Mouse (Mus musculus) adrenal gland, adult 8-10 months (tissue): ENCODE data around the gene Chmp6. TPM values are rescaled to one million over a fixed set of nuclear protein-coding genes. Genes with fewer than 3 reads are reported as not detected.

Experiments used
- DNase-seq: peaks from one replicate; pipeline ENCODE4 v3.0.0; 2022
- total RNA-seq, 4 experiments: library from RNA; stranded (reverse); gene quantifications; 2 replicates each; pipeline ENCODE4 v1.2.4; 2022

Gene Chmp6
- total RNA-seq, 4 experiments from 2014 or later = 36.1 to 46.8 (median 45.7) TPM

- no peak for DNase-seq
Measured at GRCm38 (mm10) chr11:119937772-119938502, 24.7 kb downstream of the Chmp6 start.

GRCm38 (mm10) chr11:119939073-119939710 lies 26.0 kb downstream of the Chmp6 start:
- no peak for DNase-seq

DNA sequence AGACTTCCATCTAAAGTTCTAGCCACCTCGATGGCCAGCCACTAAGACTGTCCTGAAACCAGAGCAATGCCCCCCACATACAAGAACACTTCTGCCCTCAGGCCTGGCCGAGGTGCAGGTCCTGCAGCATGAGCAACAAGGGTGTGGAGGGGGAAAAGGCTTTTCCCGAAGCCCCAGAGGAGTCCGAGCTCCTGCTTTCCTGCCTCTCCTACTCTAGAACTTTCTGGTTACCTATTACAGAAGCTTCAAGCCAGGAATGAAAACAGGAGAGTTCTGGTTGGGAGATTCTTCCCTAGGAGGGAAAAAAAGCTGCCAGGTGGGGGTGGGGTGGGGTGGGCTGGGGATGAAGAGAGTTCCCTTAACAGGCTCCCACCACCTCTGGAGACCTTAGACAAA lies 26.5 kb downstream of the Chmp6 start:
- no peak for DNase-seq

GRCm38 (mm10) chr11:119940142-119940541 lies 26.9 kb downstream of the Chmp6 start:
- DNase-seq = no peak

DNA sequence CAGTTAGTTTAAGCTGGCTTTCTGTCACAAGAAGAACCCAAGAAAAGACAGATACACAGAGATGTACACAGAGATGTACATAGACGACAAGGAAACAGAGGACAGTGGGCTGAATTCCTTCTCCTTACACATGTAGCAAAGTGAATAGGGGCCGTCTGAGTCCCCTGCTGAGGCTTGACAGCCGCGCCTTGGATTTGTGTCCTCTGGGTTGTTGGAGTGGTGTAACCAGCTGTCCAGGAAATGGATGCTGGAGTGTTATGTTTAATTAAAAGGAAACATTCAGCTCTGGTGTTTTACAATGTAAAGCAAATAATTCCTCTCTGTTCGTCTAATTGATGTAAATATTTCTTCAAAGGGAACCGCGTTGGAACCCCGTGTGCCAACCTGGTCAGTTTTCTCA lies 28.6 kb downstream of the Chmp6 start:
- no peak for DNase-seq

GRCm38 (mm10) chr11:119942201-119942726 lies 29.0 kb downstream of the Chmp6 start:
- DNase-seq = no peak

DNA sequence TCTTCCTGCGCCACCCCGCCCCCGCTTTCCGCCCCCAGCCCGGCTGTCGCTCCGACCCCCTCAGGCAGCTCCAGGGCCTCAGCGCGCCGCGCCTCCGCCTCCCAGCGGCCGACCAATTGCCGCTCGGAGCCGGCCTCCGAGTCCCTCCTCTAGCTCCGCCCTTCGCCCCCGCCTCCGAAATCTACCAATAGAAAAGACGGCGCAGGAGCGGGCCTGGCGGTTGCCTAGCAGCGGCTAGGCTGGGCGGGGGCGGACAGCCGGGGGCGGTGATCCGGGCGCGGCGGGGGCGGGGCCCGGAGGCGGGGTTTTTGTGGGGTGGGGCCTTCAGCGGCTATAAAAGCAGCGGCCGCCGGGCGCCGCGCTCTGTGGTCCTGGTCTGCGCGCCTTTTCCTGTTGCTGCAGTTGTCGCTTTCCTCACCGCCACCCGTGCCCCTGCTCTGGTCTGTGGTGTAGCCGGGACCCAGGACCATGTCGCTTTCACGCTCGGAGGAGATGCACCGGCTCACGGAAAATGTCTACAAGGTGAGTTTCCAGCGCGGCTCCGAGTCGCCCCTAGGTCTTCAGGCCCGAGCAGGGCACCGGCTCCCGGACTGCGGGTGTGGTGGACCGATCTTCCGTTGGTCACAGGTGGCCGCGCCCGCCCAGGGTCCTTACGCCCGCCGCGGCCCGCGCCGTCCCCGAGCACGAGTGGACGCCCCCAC lies 29.6 kb downstream of the Chmp6 start, which contains the start of gene Baiap2:
TSS of gene Baiap2 (plus strand) at position 37 of the 701 bp plus-strand sequence.
- DNase-seq = peak; percentile 97

DNA sequence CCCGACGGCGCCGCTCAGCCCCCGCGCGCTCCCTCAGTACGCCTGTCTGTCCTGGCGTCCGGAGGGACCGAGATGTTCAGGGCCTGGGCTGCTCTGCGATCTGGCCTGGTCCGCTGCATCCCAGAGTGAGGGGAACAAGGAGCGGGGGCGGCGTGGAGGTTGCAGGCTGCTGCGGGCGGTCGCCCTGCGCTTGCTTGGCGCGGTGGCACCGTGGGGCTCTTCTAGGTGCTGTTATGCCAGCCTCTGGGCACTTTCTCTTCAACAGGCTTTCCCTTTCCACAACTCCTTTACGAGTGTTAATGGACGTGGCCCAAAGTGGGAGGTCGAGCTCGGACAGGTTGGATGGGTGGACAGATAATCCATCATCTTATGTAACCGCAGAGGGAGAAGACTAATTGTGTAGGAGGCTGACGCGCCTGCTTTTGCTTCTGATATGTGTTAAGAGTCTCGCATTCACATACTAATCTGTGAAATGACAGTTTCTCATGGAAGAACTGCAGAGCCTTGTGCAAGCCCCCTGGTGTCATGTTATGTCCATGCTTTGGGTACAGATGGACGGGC lies 30.3 kb downstream of the Chmp6 start:
- no peak for DNase-seq

DNA sequence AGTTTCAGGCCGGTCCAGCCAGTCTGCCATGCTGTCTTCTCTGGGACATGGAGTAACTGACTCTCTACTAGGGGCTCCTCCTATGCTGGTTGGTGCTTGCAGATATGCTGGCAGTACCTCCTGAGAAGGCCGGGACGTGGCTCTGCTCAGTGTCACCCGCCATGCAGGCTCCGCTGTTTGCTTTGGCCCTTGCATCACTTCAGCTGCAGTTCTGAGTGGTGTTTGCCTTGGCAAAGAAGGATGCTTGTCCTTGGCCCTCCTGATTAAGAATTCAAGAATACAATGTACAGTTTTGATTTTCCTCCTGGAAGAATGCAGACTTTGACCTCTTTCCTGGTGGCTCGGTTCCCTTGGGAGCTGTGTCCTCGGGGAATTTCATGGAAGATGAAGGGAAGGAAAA lies 32.1 kb downstream of the Chmp6 start:
- DNase-seq = peak; percentile 33

DNA sequence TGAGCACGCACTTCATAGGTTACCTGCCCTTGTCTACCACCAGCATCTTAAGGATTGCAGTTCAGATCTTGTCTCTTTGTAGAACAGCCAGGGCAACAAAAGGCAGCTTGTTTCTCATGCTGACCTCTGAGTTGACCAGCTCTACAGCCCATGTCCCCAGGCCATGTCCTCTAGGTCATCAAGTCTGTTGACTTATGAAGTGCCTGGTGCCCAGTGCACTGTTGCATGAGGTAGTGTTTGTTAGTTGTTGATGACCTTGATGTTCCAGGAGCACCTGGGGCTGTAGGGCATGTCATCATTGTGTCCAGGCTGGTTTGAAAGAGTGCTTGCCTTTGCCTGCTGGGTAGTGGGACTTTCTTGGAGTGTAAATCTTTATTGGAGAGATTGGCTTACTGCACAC lies 34.2 kb downstream of the Chmp6 start:
- no peak for DNase-seq

GRCm38 (mm10) chr11:119947897-119948296 lies 34.7 kb downstream of the Chmp6 start:
- DNase-seq = no peak

GRCm38 (mm10) chr11:119948305-119948704 lies 35.1 kb downstream of the Chmp6 start:
- DNase-seq = no peak

GRCm38 (mm10) chr11:119948803-119949202 lies 35.6 kb downstream of the Chmp6 start:
- DNase-seq = no peak

DNA sequence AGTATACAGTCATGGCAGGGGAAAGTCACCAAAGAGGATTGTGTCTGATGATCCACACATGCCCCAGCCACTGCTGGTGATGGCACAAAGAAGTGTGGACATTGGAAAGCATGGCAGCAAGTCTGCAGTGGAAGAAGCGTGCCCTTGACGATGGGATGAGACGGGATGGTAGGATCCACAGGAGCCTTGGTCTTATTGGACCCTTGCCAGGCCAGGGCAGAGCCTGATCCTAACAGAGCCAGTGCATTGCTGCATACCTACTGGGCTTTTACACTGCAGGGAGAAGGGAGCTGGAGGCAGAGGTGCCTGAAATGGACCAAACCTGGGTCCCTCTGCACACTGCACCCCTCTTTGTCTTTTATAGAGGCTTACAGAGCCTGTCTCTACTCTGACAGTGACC lies 37.3 kb downstream of the Chmp6 start:
- DNase-seq = no peak

GRCm38 (mm10) chr11:119951326-119951725 lies 38.1 kb downstream of the Chmp6 start:
- no peak for DNase-seq

GRCm38 (mm10) chr11:119952429-119953224 lies 39.4 kb downstream of the Chmp6 start:
- DNase-seq = peak; percentile 58

- no peak for DNase-seq
Measured at GRCm38 (mm10) chr11:119954233-119954632, 41.0 kb downstream of the Chmp6 start.

GRCm38 (mm10) chr11:119954749-119955337 lies 41.6 kb downstream of the Chmp6 start:
- DNase-seq = no peak

DNA sequence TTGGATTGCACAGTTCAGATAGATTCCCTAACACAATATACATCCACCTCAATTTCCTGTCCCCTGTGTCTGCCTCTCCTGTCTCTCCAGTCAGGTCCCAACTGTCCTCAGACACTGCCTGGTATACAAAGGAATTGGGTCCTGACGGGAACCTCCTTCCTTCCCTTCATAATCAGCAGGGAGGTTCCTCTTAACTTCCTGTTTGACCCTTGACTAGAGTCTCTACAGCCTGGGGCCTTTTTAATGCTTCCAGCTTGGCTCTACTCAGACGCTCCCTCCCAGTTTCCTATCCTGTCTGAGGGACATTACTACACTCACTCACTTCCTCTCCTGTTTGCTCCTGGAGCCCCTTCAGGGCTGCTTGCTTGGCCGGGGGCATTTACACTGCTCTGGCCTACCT lies 42.2 kb downstream of the Chmp6 start:
- DNase-seq = no peak

- DNase-seq = no peak
Measured at GRCm38 (mm10) chr11:119956590-119956989, 43.3 kb downstream of the Chmp6 start.

GRCm38 (mm10) chr11:119958856-119959255 lies 45.6 kb downstream of the Chmp6 start:
- no peak for DNase-seq

- DNase-seq = no peak
Measured at GRCm38 (mm10) chr11:119959714-119960113, 46.5 kb downstream of the Chmp6 start.
